Comparison of ENCODE assay signal across 14 mouse cellular contexts in genomic region chr14:62561875-62562748, GRCm38 (mm10). TPM values are rescaled to one million over a fixed set of nuclear protein-coding genes. Genes with fewer than 3 reads are reported as not detected.
DNase-seq lines count a peak whose midpoint lies in the region; ATAC-seq and TF ChIP-seq lines count a peak whose summit lies in the region.
"Had no signal": no experiment of that assay in that cellular context is flagged by ENCODE, and none has a peak within 500 bp of the region (broad histone marks: within the 10 kb centered on the region; RNA-seq: fewer than 3 reads in every experiment).

No protein-coding gene starts in this region.

- no peaks in the 10 kb centered on the region for H3K36me3 ChIP-seq in hindbrain, embryonic 14.5 days (replicated peaks; ENCODE audit: control insufficient read depth, insufficient read depth)
- no peaks in the 10 kb centered on the region for H3K36me3 ChIP-seq in hindbrain, embryonic 12.5 days
- H3K36me3 ChIP-seq in CH12.LX (replicated peaks in 1 of 2; ENCODE audit: control insufficient read depth in 1 of 2, insufficient read depth in 1 of 2, low read length in 1 of 2), result no peaks in the 10 kb centered on the region
- H3K36me3 ChIP-seq in forebrain, embryonic 14.5 days (ENCODE audit: control insufficient read depth, insufficient read depth, low read length), result no peaks in the 10 kb centered on the region
- H3K36me3 ChIP-seq: intestine, embryonic 15.5 days; limb, embryonic 12.5 days; lung, embryonic 15.5 days had no signal

- 0 out of 2 replicates have a peak, but pooled peaks cover under 1% of the 10 kb centered on the region for H3K9me3 ChIP-seq in hindbrain, embryonic 14.5 days (ENCODE audit: control insufficient read depth, low read length)
- no peaks in the 10 kb centered on the region for H3K9me3 ChIP-seq in hindbrain, embryonic 12.5 days (replicated peaks)
- H3K9me3 ChIP-seq in CH12.LX (replicated peaks; ENCODE audit: low read length), result no peaks in the 10 kb centered on the region
- H3K9me3 ChIP-seq in forebrain, embryonic 14.5 days (replicated peaks; ENCODE audit: control insufficient read depth, low read length), result no peaks in the 10 kb centered on the region
- H3K9me3 ChIP-seq: intestine, embryonic 15.5 days; limb, embryonic 12.5 days; lung, embryonic 15.5 days had no signal

- peak overlapping the region; percentile 20; the same call in 1 of the 2 replicates for H3K4me2 ChIP-seq in hindbrain, embryonic 14.5 days (replicated peaks)
- H3K4me2 ChIP-seq in hindbrain, embryonic 12.5 days (replicated peaks), result no peak overlapping the region
- H3K4me2 ChIP-seq in CH12.LX (ENCODE audit: insufficient read depth, low read depth, poor library complexity, severe bottlenecking), result 0 out of 2 replicates have a peak overlapping the region, but pooled peaks have one; percentile 0
- H3K4me2 ChIP-seq in forebrain, embryonic 14.5 days (ENCODE audit: low read length), result peak overlapping the region; percentile 33
- H3K4me2 ChIP-seq: heart, embryonic 11.5 days; intestine, embryonic 15.5 days; limb, embryonic 12.5 days; lung, embryonic 15.5 days had no signal

- TF ChIP-seq EP300 in CH12.LX (IDR thresholded peaks at IDR 0.05; ENCODE audit: low read length), result no peak

- dilution Hi-C loops in CH12.LX (cut with MboI; ENCODE audit: extremely low pct_ligation_motif_present, extremely low pct_unique_long_range_greater_than_20kb, low sequenced_read_pairs), result no loop called here

- in situ Hi-C loops in CH12.LX (cut with MboI; ENCODE audit: low pct_ligation_motif_present, low pct_unique_long_range_greater_than_20kb, low sequenced_read_pairs), result no loop called here

- H3K4me1 ChIP-seq in hindbrain, embryonic 14.5 days (replicated peaks; ENCODE audit: control insufficient read depth, insufficient read depth, low read length), result peaks cover 24% of the 10 kb centered on the region
- H3K4me1 ChIP-seq in hindbrain, embryonic 12.5 days, result peaks cover 9% of the 10 kb centered on the region; the same call in 1 of the 2 replicates
- peaks cover 2 to 13% of the 10 kb centered on the region in 2 experiments; a peak in 2 of 4 replicates for H3K4me1 ChIP-seq in CH12.LX (ENCODE audit: control insufficient read depth in 1 of 2, insufficient read depth in 2 of 2)
- peaks cover 31% of the 10 kb centered on the region for H3K4me1 ChIP-seq in forebrain, embryonic 14.5 days (ENCODE audit: control insufficient read depth, insufficient read depth, low read length)
- H3K4me1 ChIP-seq: intestine, embryonic 15.5 days; limb, embryonic 12.5 days had no signal

- DNase-seq in hindbrain, embryonic 14.5 days (ENCODE audit: low spot score), result no peak
- peak; percentile 34 for DNase-seq in CH12.LX (ENCODE audit: extremely low read depth)
- peak; percentile 92 for DNase-seq in forebrain, embryonic 14.5 days (ENCODE audit: low spot score)
- DNase-seq in layer of hippocampus, postnatal 36 days, result peak; percentile 59 to 65
- DNase-seq in thymus, postnatal 0 days (ENCODE audit: low spot score), result no peak
- no peak for DNase-seq in kidney, adult 8-10 months
- DNase-seq in gastrocnemius, adult 18-20 months (ENCODE audit: low spot score), result no peak

- no peak for TF ChIP-seq POLR2A in CH12.LX (IDR thresholded peaks at IDR 0.05; ENCODE audit: low read depth, low read length)

- no peaks in the 10 kb centered on the region for H3K27me3 ChIP-seq in hindbrain, embryonic 14.5 days (ENCODE audit: control insufficient read depth, insufficient read depth, low read length)
- H3K27me3 ChIP-seq in hindbrain, embryonic 12.5 days, result peaks cover 7% of the 10 kb centered on the region; the same call in 1 of the 2 replicates
- H3K27me3 ChIP-seq in CH12.LX (replicated peaks), result no peaks in the 10 kb centered on the region
- H3K27me3 ChIP-seq in forebrain, embryonic 14.5 days (replicated peaks; ENCODE audit: control insufficient read depth, insufficient read depth, low read length), result no peaks in the 10 kb centered on the region
- H3K27me3 ChIP-seq: intestine, embryonic 15.5 days had no signal

- peak in 1 of 2 experiments; percentile 28; a peak in 2 of 4 replicates for TF ChIP-seq CTCF in CH12.LX (conservative IDR thresholded peaks at IDR 0.05 in 1 of 2, IDR thresholded peaks at IDR 0.05 in 1 of 2; ENCODE audit: low read depth in 2 of 2, low read length in 2 of 2)

- 42% methylated on average over 17 of the region's 17 CpGs for WGBS in hindbrain, embryonic 14.5 days
- 57% methylated on average over 17 of the region's 17 CpGs for WGBS in hindbrain, embryonic 12.5 days
- WGBS in forebrain, embryonic 14.5 days, result 17% methylated on average over 17 of the region's 17 CpGs

- no peak for ATAC-seq in hindbrain, embryonic 14.5 days (ENCODE audit: low FRiP score)
- ATAC-seq in hindbrain, embryonic 12.5 days (ENCODE audit: low FRiP score), result no peak
- ATAC-seq in forebrain, embryonic 14.5 days, result peak; percentile 87
- ATAC-seq: intestine, embryonic 15.5 days had no signal

- no peak; the same call in 1 of the 2 replicates for TF ChIP-seq RAD21 in CH12.LX (IDR thresholded peaks at IDR 0.05; ENCODE audit: low read depth, low read length)

- no peak overlapping the region for H3K4me3 ChIP-seq in hindbrain, embryonic 14.5 days (replicated peaks; ENCODE audit: low read length)
- no peak overlapping the region for H3K4me3 ChIP-seq in hindbrain, embryonic 12.5 days
- no peak overlapping the region for H3K4me3 ChIP-seq in CH12.LX (replicated peaks in 1 of 3; ENCODE audit: low read depth in 2 of 3, low read length in 2 of 3, poor library complexity in 1 of 3)
- H3K4me3 ChIP-seq in forebrain, embryonic 14.5 days (ENCODE audit: low read depth, low read length), result no peak overlapping the region
- H3K4me3 ChIP-seq: intestine, embryonic 15.5 days; limb, embryonic 12.5 days; lung, embryonic 15.5 days had no signal

- H3K9ac ChIP-seq in hindbrain, embryonic 14.5 days, result no peak overlapping the region
- H3K9ac ChIP-seq in hindbrain, embryonic 12.5 days, result no peak overlapping the region
- H3K9ac ChIP-seq in CH12.LX (ENCODE audit: insufficient read depth, low read depth), result no peak overlapping the region
- no peak overlapping the region for H3K9ac ChIP-seq in forebrain, embryonic 14.5 days (ENCODE audit: low read length)
- H3K9ac ChIP-seq: intestine, embryonic 15.5 days; limb, embryonic 12.5 days; lung, embryonic 15.5 days had no signal

- no peaks in the 10 kb centered on the region for H3K79me2 ChIP-seq in CH12.LX (replicated peaks; ENCODE audit: control insufficient read depth, extremely low read depth, insufficient read depth, poor library complexity, severe bottlenecking)

- no peak overlapping the region for H3K27ac ChIP-seq in hindbrain, embryonic 14.5 days
- no peak overlapping the region for H3K27ac ChIP-seq in hindbrain, embryonic 12.5 days
- no peak overlapping the region for H3K27ac ChIP-seq in CH12.LX (ENCODE audit: insufficient read depth, low read depth)
- peak overlapping the region; percentile 44; the same call in 1 of the 2 replicates for H3K27ac ChIP-seq in forebrain, embryonic 14.5 days (ENCODE audit: low read depth, low read length)
- H3K27ac ChIP-seq: intestine, embryonic 15.5 days; limb, embryonic 12.5 days; lung, embryonic 15.5 days had no signal

TF ChIP-seq in CH12.LX, 34 proteins besides CTCF, POLR2A, EP300 and RAD21:
- TF ChIP-seq PAX5 (IDR thresholded peaks at IDR 0.05; ENCODE audit: low read length), result no peak
- no peak for TF ChIP-seq CHD2 (IDR thresholded peaks at IDR 0.05; ENCODE audit: low read length)
- no peak for TF ChIP-seq TBP (conservative IDR thresholded peaks at IDR 0.05; ENCODE audit: low read depth, low read length)
- no peak for TF ChIP-seq NELFE (IDR thresholded peaks at IDR 0.05; ENCODE audit: low read depth, low read length)
- no peak for TF ChIP-seq KAT2A (IDR thresholded peaks at IDR 0.05; ENCODE audit: insufficient replicate concordance, low read length)
- no peak for TF ChIP-seq MYC (IDR thresholded peaks at IDR 0.05; ENCODE audit: low read depth, low read length)
- TF ChIP-seq ZKSCAN1 (IDR thresholded peaks at IDR 0.05; ENCODE audit: borderline replicate concordance, low read depth, low read length), result no peak
- no peak for TF ChIP-seq HCFC1 (IDR thresholded peaks at IDR 0.05; ENCODE audit: low read depth, low read length)
- TF ChIP-seq MEF2A (IDR thresholded peaks at IDR 0.05; ENCODE audit: borderline replicate concordance, low read depth, low read length), result no peak
TF ChIP-seq in CH12.LX: peak in this region for 0.

RNA-seq across cellular contexts. Expression of gene Gm4131, which starts 4.6 kb away (rescaled TPM):
- polyA plus RNA-seq in hindbrain, embryonic 14.5 days (2014; fragmentation: Nextera tagmentation; extraction: Ambion mirVana), result 0.17 and 0.30 TPM in 2 replicates
- 0.27 TPM in 1 of 2 replicates, not detected in the other for polyA plus RNA-seq in hindbrain, embryonic 12.5 days (2016; fragmentation: Nextera tagmentation; extraction: Ambion mirVana)
- total RNA-seq in CH12.LX (2012; rRNA removed), result not detected in 2 replicates
- total RNA-seq in CH12.LX (2014; rRNA removed), result not detected in 2 replicates
- polyA plus RNA-seq in CH12.LX (2012; ENCODE audit: insufficient read length, low read depth), result not detected in 2 replicates
- polyA plus RNA-seq in forebrain, embryonic 14.5 days (2014; fragmentation: Nextera tagmentation; extraction: Ambion mirVana), result not detected in 2 replicates
- not detected for total RNA-seq in layer of hippocampus, postnatal 36 days (2021)
- polyA plus RNA-seq in thymus, postnatal 0 days (2015; fragmentation: Nextera tagmentation; extraction: Ambion mirVana), result not detected in 2 replicates
- total RNA-seq in gastrocnemius, adult 18-20 months (2021), result not detected
- polyA plus RNA-seq: frontal cortex, adult 2 months; heart, embryonic 11.5 days; intestine, embryonic 15.5 days; limb, embryonic 12.5 days; lung, embryonic 15.5 days; stomach, embryonic 16.5 days had no signal

RNA-seq across cellular contexts. Expression of gene Fam124a, which starts 6.6 kb away (rescaled TPM):
- polyA plus RNA-seq in hindbrain, embryonic 14.5 days (2014; fragmentation: Nextera tagmentation; extraction: Ambion mirVana), result 29.3 and 32.7 TPM in 2 replicates
- polyA plus RNA-seq in hindbrain, embryonic 12.5 days (2016; fragmentation: Nextera tagmentation; extraction: Ambion mirVana), result 11.8 and 12.4 TPM in 2 replicates
- not detected in 2 replicates for total RNA-seq in CH12.LX (2012; rRNA removed)
- not detected in 2 replicates for total RNA-seq in CH12.LX (2014; rRNA removed)
- polyA plus RNA-seq in CH12.LX (2012; ENCODE audit: insufficient read length, low read depth), result 0.13 TPM in 1 of 2 replicates, not detected in the other
- 13.8 and 18.8 TPM in 2 replicates for polyA plus RNA-seq in forebrain, embryonic 14.5 days (2014; fragmentation: Nextera tagmentation; extraction: Ambion mirVana)
- 10 to 100 TPM; 11.4 to 12.7 TPM for total RNA-seq in layer of hippocampus, postnatal 36 days (2021)
- 0.35 and 0.53 TPM in 2 replicates for polyA plus RNA-seq in thymus, postnatal 0 days (2015; fragmentation: Nextera tagmentation; extraction: Ambion mirVana)
- total RNA-seq in gastrocnemius, adult 18-20 months (2021), result 1 to 10 TPM; 2.2 to 2.9 TPM

Comparison
In these comparisons a context has a peak if more than half of its experiments do, and no peak if none do; other contexts are left out.
1. DNase-seq: peak in CH12.LX (single experiment), forebrain, embryonic 14.5 days (single experiment) and layer of hippocampus, postnatal 36 days (2 of 2); none in hindbrain, embryonic 14.5 days (single experiment), thymus, postnatal 0 days (single experiment), kidney, adult 8-10 months (0 of 2) and gastrocnemius, adult 18-20 months (single experiment).